Mouse (Mus musculus): Measurements from ENCODE around the gene Cacna2d3.

DNA sequence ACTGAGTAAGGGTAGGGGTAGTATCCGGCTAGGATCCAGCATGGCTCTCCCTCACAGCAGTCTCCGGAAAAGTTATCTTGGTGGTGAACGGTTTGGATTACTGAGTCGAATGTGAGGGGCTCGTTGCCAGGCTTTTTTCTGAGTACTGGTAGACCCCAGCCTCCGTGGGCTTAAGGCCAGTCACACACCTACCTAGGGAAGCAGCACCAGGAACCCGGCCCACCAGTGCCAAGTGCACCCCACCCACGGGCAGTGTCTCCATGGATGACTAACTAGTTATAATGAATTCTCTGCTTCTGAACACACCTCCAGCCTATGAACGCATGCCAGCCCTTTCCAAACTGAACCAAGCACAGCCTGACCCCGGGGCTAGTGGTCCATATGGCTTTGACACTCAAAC lies 1.6 kb upstream of the Cacna2d3 start:
- no peak for TF ChIP-seq POLR2A (IDR thresholded peaks at IDR 0.05; ENCODE audit: insufficient read depth, low read depth, low read length)
- no peak for TF ChIP-seq CTCF (IDR thresholded peaks at IDR 0.05; ENCODE audit: insufficient read depth, low read depth, low read length)

All from olfactory bulb, adult 2 months (tissue).